In genomic region chr15:81239261-81239660, GRCm38 (mm10) we compare ENCODE assay signal across 8 mouse cellular contexts. TPM values are rescaled to one million over a fixed set of nuclear protein-coding genes. Genes with fewer than 3 reads are reported as not detected.
A peak's percentile ranks its signal among the peaks of the same experiment; 100 is the strongest.
DNase-seq lines count a peak whose midpoint lies in the region; ATAC-seq and TF ChIP-seq lines count a peak whose summit lies in the region.

No protein-coding gene starts in this region.

- peaks cover 3% of the 10 kb centered on the region; the same call in 1 of the 2 replicates for H3K27me3 ChIP-seq in intestine, embryonic 14.5 days (replicated peaks; ENCODE audit: control insufficient read depth, insufficient read depth, low read length)
- 0 out of 2 replicates have a peak, but pooled peaks cover 8% of the 10 kb centered on the region for H3K27me3 ChIP-seq in intestine, embryonic 15.5 days (replicated peaks)
- H3K27me3 ChIP-seq in lung, embryonic 14.5 days (ENCODE audit: insufficient read depth, low read length): peaks cover 14% of the 10 kb centered on the region

- TF ChIP-seq CTCF in lung, embryonic 14.5 days (IDR thresholded peaks at IDR 0.05; ENCODE audit: low read depth): peak; percentile 70

- H3K9me3 ChIP-seq in intestine, embryonic 14.5 days (ENCODE audit: control insufficient read depth, low read length): peaks cover 2% of the 10 kb centered on the region; the same call in 1 of the 2 replicates
- no peaks in the 10 kb centered on the region for H3K9me3 ChIP-seq in intestine, embryonic 15.5 days
- H3K9me3 ChIP-seq in lung, embryonic 14.5 days (ENCODE audit: low read depth, low read length): no peaks in the 10 kb centered on the region

- 28% methylated on average over 7 of the region's 7 CpGs for WGBS in intestine, embryonic 14.5 days
- WGBS in intestine, embryonic 15.5 days: 33% methylated on average over 7 of the region's 7 CpGs
- WGBS in lung, embryonic 14.5 days: 20% methylated on average over 7 of the region's 7 CpGs

- H3K27ac ChIP-seq in intestine, embryonic 14.5 days (ENCODE audit: low read depth): no peak overlapping the region
- no peak overlapping the region for H3K27ac ChIP-seq in intestine, embryonic 15.5 days
- H3K27ac ChIP-seq in lung, embryonic 14.5 days (ENCODE audit: low read depth): no peak overlapping the region

- DNase-seq in intestine, embryonic 14.5 days (ENCODE audit: low spot score): peak; percentile 70
- DNase-seq in A20 (ENCODE audit: low read depth, low spot score): peak; percentile 73
- DNase-seq in Muller cell, postnatal 12 days (ENCODE audit: inconsistent ontology term): peak; percentile 36
- DNase-seq in forelimb bud, embryonic 11.5 days (ENCODE audit: low read depth, low spot score): peak; percentile 55
- DNase-seq in lung, embryonic 14.5 days: peak; percentile 79
- DNase-seq in natural killer cell, adult 2 months (ENCODE audit: low spot score in 2 of 2): no peak
- no peak for DNase-seq in spleen, postnatal 36 days (ENCODE audit: low spot score in 2 of 2)

- H3K4me1 ChIP-seq in intestine, embryonic 14.5 days (replicated peaks; ENCODE audit: control insufficient read depth, insufficient read depth, low read length): peaks cover 4% of the 10 kb centered on the region; the same call in 1 of the 2 replicates
- peaks cover 11% of the 10 kb centered on the region for H3K4me1 ChIP-seq in intestine, embryonic 15.5 days (replicated peaks)
- no peaks in the 10 kb centered on the region for H3K4me1 ChIP-seq in lung, embryonic 14.5 days (ENCODE audit: insufficient read depth)

- ATAC-seq in intestine, embryonic 14.5 days (replicated peaks; ENCODE audit: low FRiP score, low TSS enrichment, low read depth): no peak
- no peak for ATAC-seq in intestine, embryonic 15.5 days
- 0 out of 2 replicates have a peak, but pooled peaks have one; percentile 22 for ATAC-seq in lung, embryonic 14.5 days (ENCODE audit: insufficient read depth)

- H3K4me3 ChIP-seq in intestine, embryonic 14.5 days (ENCODE audit: low read depth, low read length): no peak overlapping the region
- no peak overlapping the region for H3K4me3 ChIP-seq in intestine, embryonic 15.5 days (replicated peaks)
- no peak overlapping the region for H3K4me3 ChIP-seq in lung, embryonic 14.5 days (ENCODE audit: low read depth, low read length)

- no peaks in the 10 kb centered on the region for H3K36me3 ChIP-seq in intestine, embryonic 14.5 days (ENCODE audit: control insufficient read depth, insufficient read depth, low read length)
- no peaks in the 10 kb centered on the region for H3K36me3 ChIP-seq in intestine, embryonic 15.5 days
- no peaks in the 10 kb centered on the region for H3K36me3 ChIP-seq in lung, embryonic 14.5 days (ENCODE audit: insufficient read depth)

- H3K9ac ChIP-seq in intestine, embryonic 14.5 days (ENCODE audit: low read length): no peak overlapping the region
- H3K9ac ChIP-seq in intestine, embryonic 15.5 days: no peak overlapping the region
- H3K9ac ChIP-seq in lung, embryonic 14.5 days: no peak overlapping the region

- H3K4me2 ChIP-seq in intestine, embryonic 14.5 days (ENCODE audit: low read length): no peak overlapping the region
- no peak overlapping the region for H3K4me2 ChIP-seq in intestine, embryonic 15.5 days (replicated peaks)
- H3K4me2 ChIP-seq in lung, embryonic 14.5 days: no peak overlapping the region

RNA-seq across cellular contexts. Expression of gene Mchr1, which starts 4.0 kb away (rescaled TPM):
- polyA plus RNA-seq in intestine, embryonic 14.5 days (2014; fragmentation: Nextera tagmentation; extraction: Ambion mirVana): 1.0 and 1.2 TPM in 2 replicates
- 0.88 and 1.0 TPM in 2 replicates for polyA plus RNA-seq in intestine, embryonic 15.5 days (2015; fragmentation: Nextera tagmentation; extraction: Ambion mirVana)
- polyA plus RNA-seq in lung, embryonic 14.5 days (2014; fragmentation: Nextera tagmentation; extraction: Ambion mirVana): 0.42 and 0.46 TPM in 2 replicates

RNA-seq across cellular contexts. Expression of gene Mrtfa, which starts 48.7 kb away (rescaled TPM):
- 21.2 and 25.1 TPM in 2 replicates for polyA plus RNA-seq in intestine, embryonic 14.5 days (2014; fragmentation: Nextera tagmentation; extraction: Ambion mirVana)
- 16.0 and 18.0 TPM in 2 replicates for polyA plus RNA-seq in intestine, embryonic 15.5 days (2015; fragmentation: Nextera tagmentation; extraction: Ambion mirVana)
- 26.3 and 28.9 TPM in 2 replicates for polyA plus RNA-seq in lung, embryonic 14.5 days (2014; fragmentation: Nextera tagmentation; extraction: Ambion mirVana)

Comparison
In these comparisons a context has a peak if more than half of its experiments do, and no peak if none do; other contexts are left out.
1. DNase-seq: peak in intestine, embryonic 14.5 days (single experiment), A20 (single experiment), Muller cell, postnatal 12 days (single experiment), forelimb bud, embryonic 11.5 days (single experiment) and lung, embryonic 14.5 days (single experiment); none in natural killer cell, adult 2 months (0 of 2) and spleen, postnatal 36 days (0 of 2).